Mouse (Mus musculus) liver, adult 2 months (tissue): Measurements from ENCODE around the gene 1110065P20Rik. TPM values are rescaled to one million over a fixed set of nuclear protein-coding genes. Genes with fewer than 3 reads are reported as not detected.

Experiments
- DNase-seq: peaks from one replicate; pipeline ENCODE4 v3.0.0-alpha.2; 2011; ENCODE audit warnings: low read depth, low spot score; ENCODE audit errors: extremely low read depth
- H3K27ac ChIP-seq: fragments of 200-500 bp; replicated peaks from 2 replicates; pipeline ENCODE4 v1.5.1; 2012; ENCODE audit warnings: low read depth, mild to moderate bottlenecking, control low read depth, inconsistent platforms, low read length; ENCODE audit not compliant: insufficient read depth
- H3K27me3 ChIP-seq: fragments of 200-500 bp; 2 replicates; pipeline ENCODE4 v1.6.1; 2012; ENCODE audit warnings: mild to moderate bottlenecking, moderate library complexity, low read length, inconsistent platforms; ENCODE audit not compliant: control insufficient read depth, insufficient read depth
- H3K36me3 ChIP-seq: fragments of 200-500 bp; 2 replicates; pipeline ENCODE4 v1.6.1; 2012; ENCODE audit warnings: low read length, inconsistent platforms; ENCODE audit not compliant: control insufficient read depth, insufficient read depth
- H3K4me1 ChIP-seq: fragments of 200-500 bp; 2 replicates; pipeline ENCODE4 v1.6.1; 2011; ENCODE audit warnings: low read length; ENCODE audit not compliant: control insufficient read depth, insufficient read depth
- H3K4me3 ChIP-seq: fragments of 200-500 bp; 2 replicates; pipeline ENCODE4 v1.5.1; 2011; ENCODE audit warnings: low read depth, mild to moderate bottlenecking, control low read depth, low read length, moderate library complexity; ENCODE audit not compliant: insufficient read depth
- H3K79me2 ChIP-seq: fragments of 200-500 bp; 2 replicates; pipeline ENCODE4 v1.6.1; 2012; ENCODE audit warnings: inconsistent platforms, mild to moderate bottlenecking, low read length, moderate library complexity; ENCODE audit not compliant: control insufficient read depth, insufficient read depth
- H3K9ac ChIP-seq: fragments of 200-500 bp; 2 replicates; pipeline ENCODE4 v1.6.1; 2012; ENCODE audit warnings: low read depth, mild to moderate bottlenecking, control low read depth, inconsistent platforms, low read length
- CTCF ChIP-seq: fragments of 200-500 bp; IDR thresholded peaks from 2 replicates; pipeline ENCODE4 v1.5.1; 2011; ENCODE audit warnings: low read depth, low read length, control low read depth
- POLR2A ChIP-seq: fragments of 200-500 bp; IDR thresholded peaks from 2 replicates; pipeline ENCODE4 v1.6.1; 2011; ENCODE audit warnings: low read length, control low read depth; ENCODE audit not compliant: insufficient read depth; ENCODE audit errors: extremely low read depth
- WGBS: fragments of 180-500 bp; shearing (Covaris S2); methylation state at CpG from one replicate; pipeline ENCODE4 v1.1.7; 2018; 5-methylcytosine and 5-hydroxymethylcytosine counted together
- polyA plus RNA-seq: library from polyadenylated mRNA; depleted of rRNA; stranded (reverse); fragments of >200 nt; gene quantifications from 2 replicates; pipeline ENCODE4 v1.2.3, GENCODE M21; 2012
- total RNA-seq: library from RNA; depleted of rRNA; stranded (reverse); fragments of >200 nt; gene quantifications from 2 replicates; pipeline ENCODE4 v1.2.3, GENCODE M21; 2014

The 1110065P20Rik gene
- total and polyA plus RNA-seq, 2 experiments = 35.5 to 49.9 TPM

GRCm38 (mm10) chr4:124850261-124850913 is 609 bp downstream of the 1110065P20Rik start, which contains the start of gene Yrdc:
TSS of gene Yrdc (plus strand) at chr4:124850679.
- peak; percentile 73 for DNase-seq
- Histone ChIP-seq H3K36me3 (peaks cover 23% of the 10 kb centered on the region), H3K4me1 (peaks cover 13% of the 10 kb centered on the region), H3K9ac (peak within 1 kb of the TSS; percentile 97), H3K4me3 (peak within 1 kb of the TSS; percentile 87), H3K27me3 (no peaks in the 10 kb centered on the region), H3K79me2 (peaks cover 16% of the 10 kb centered on the region; the same call in 1 of the 2 replicates), H3K27ac (peak within 1 kb of the TSS; percentile 77)
- peak; percentile 24; the same call in 1 of the 2 replicates for TF ChIP-seq CTCF
- peak; percentile 50; the same call in 1 of the 2 replicates for TF ChIP-seq POLR2A
- whole genome bisulfite sequencing = under 1% methylated on average over 72 of the region's 90 CpGs

DNA sequence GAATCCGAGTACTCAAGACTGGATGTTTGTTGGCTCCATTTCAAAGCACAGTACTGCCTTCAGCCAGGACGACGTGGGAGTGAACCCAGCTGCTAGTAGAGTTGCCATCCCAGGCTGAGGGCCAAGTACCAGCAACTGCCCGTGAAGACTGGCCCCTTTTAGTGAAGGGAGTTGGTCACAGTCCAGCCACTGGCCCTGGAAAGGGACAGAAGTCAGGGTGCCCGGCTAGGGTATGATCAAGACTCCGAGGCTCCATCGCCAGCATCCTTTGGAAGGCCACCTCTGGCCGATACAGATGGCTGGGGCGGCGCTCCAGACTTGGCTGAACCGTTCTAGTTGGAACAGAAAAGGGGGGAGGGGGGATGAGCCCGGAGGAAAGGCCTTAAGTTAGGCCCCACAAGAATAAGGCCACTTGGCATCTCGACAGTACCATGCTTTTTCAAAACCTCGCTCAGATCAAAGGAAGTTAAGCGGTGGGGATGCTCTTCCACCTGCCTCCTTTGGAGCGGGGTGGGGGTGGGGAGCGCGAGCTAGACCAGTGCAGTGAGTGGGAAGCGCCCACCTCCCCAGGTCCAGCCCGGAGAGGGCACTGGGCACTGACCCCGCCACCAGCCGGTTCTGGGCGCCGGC is 1.2 kb downstream of the 1110065P20Rik start:
- Histone ChIP-seq H3K9ac (peak overlapping the region; percentile 97), H3K4me3 (peak overlapping the region; percentile 87), H3K27ac (peak overlapping the region; percentile 55), H3K27me3 (no peaks in the 10 kb centered on the region), H3K4me1 (peaks cover 13% of the 10 kb centered on the region), H3K79me2 (peaks cover 16% of the 10 kb centered on the region; the same call in 1 of the 2 replicates), H3K36me3 (peaks cover 19% of the 10 kb centered on the region)
- TF ChIP-seq POLR2A (no peak), CTCF (no peak)
- WGBS = under 1% methylated on average over 24 of the region's 24 CpGs
- DNase-seq = peak; percentile 73

- DNase-seq = peak; percentile 41
- peaks cover 16% of the 10 kb centered on the region; the same call in 1 of the 2 replicates for H3K79me2 ChIP-seq
Observed at GRCm38 (mm10) chr4:124847573-124847972, 3.4 kb downstream of the 1110065P20Rik start.

DNA sequence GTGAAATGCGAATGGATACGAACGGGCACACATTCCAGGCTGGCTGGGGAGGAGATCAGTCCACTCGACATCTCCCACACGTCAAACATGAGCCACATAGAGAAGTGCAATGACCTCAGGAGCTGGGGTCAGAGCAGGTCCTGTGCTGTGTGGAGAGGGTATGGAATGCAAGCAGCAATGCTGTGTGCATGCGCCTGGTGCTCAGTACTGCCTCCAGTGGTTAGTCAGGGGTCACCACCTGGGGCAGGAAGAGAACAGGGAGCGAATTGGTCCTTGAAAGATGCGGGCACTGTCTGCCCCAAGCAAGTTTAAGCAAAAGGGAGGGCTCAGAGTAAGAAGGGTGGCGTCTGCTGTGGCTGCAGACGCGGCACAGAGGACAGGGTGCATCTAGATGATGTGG is 7.5 kb downstream of the 1110065P20Rik start:
- no peak overlapping the region for H3K27ac ChIP-seq
- WGBS = 76% methylated on average over 11 of the region's 11 CpGs

More at GRCm38 (mm10) chr4:124847573-124847972, 3.4 kb downstream of the 1110065P20Rik start:
- no peak overlapping the region for H3K9ac ChIP-seq
- WGBS = 18% methylated on average over 8 of the region's 8 CpGs
- TF ChIP-seq POLR2A = no peak
- peak; percentile 88 for TF ChIP-seq CTCF
- H3K27me3 ChIP-seq = no peaks in the 10 kb centered on the region
- no peaks in the 10 kb centered on the region for H3K36me3 ChIP-seq
- no peak overlapping the region for H3K4me3 ChIP-seq
- H3K27ac ChIP-seq = no peak overlapping the region
- H3K4me1 ChIP-seq = peaks cover 13% of the 10 kb centered on the region

DNA sequence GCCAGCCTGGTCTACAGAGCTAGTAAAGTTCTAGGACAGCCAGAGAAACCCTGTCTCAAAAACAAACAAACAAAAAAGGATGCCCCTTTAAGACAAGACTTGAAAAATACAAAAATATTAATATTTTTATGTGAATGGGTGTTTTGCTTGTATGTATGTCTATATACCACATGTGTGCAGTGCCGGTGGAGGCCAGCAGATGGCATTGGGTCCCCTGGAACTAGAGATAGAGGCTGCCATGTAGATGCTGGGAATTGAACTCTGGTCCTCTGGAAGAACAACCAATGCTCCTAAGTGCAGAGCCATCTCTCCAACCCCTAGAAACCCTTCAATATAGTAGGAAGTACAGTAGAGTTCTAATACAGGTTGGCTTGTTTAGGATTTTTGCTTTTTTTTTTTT is 10.0 kb downstream of the 1110065P20Rik start:
- H3K27ac ChIP-seq = no peak overlapping the region
- H3K36me3 ChIP-seq = peaks cover 27% of the 10 kb centered on the region
- no peaks in the 10 kb centered on the region for H3K27me3 ChIP-seq
- TF ChIP-seq CTCF = peak; percentile 34; the same call in 1 of the 2 replicates
- no peak for TF ChIP-seq POLR2A
- no peaks in the 10 kb centered on the region for H3K4me1 ChIP-seq
- no peak overlapping the region for H3K9ac ChIP-seq
- 100% methylated on average over 1 of the region's 1 CpGs for WGBS
- H3K79me2 ChIP-seq = no peaks in the 10 kb centered on the region
- no peak for DNase-seq
- H3K4me3 ChIP-seq = no peak overlapping the region

More for the DNA sequence above, 7.5 kb downstream of the 1110065P20Rik start:
- Histone ChIP-seq H3K27me3 (no peaks in the 10 kb centered on the region), H3K4me1 (no peaks in the 10 kb centered on the region), H3K79me2 (no peaks in the 10 kb centered on the region), H3K4me3 (no peak overlapping the region), H3K9ac (no peak overlapping the region), H3K36me3 (peaks cover 16% of the 10 kb centered on the region; the same call in 1 of the 2 replicates)
- DNase-seq = no peak
- TF ChIP-seq POLR2A (no peak), CTCF (peak; percentile 85)
